Mouse (Mus musculus): ENCODE measurements around the gene Pafah1b3. TPM values are rescaled to one million over a fixed set of nuclear protein-coding genes. Genes with fewer than 3 reads are reported as not detected.

Pafah1b3 gene
- polyA plus RNA-seq, 1 experiment from 2014 or later: 198 TPM

DNA sequence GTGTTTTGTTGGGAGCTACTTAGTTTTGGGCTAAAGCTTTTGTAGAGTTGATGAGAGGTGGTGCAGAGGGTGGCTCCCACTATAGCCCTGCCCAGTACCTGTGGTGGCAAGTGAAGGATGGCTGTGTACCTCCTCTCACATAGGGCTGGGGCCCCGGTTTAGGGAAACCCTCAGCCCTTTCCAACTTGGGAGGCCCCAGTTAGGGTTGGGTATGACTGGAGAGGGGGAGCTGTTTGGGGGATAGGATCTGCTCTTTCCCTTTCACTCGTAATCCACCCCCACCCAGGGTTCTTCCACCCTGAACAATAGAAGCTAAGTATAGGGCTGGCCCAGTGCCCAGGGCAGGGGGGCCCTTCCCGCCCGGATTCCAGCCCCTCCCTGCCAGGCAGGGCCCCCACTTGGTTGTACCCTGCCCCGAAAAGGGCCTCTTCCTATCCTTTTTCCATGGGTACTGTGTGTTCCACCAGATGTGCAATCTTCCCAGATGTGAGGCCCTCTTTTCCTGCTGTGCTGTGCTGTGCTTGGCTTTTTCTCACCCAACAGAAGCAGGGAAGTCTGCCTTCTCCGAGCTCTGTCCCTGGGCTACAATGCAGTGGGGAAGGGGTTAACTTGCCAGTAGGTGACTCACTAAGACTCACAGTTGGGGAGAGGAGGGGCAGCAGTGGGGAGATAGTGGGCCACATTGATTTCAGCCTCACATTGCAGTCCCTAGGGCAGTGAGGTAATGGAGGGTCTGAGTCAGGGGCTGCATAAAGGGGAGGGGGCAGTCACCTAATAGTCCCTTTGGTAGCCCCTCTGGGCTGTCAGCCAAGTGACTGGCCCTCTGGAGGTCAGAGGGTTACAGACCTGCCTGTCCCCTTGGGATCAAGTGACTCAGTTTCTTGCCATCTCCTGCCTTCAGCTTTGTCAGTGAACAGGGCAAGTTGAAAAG lies 17.7 kb downstream of the Pafah1b3 start:
- DNase-seq (ENCODE audit: low spot score): peak; percentile 81
- peaks cover 8% of the 10 kb centered on the region for H3K36me3 ChIP-seq (ENCODE audit: control insufficient read depth, insufficient read depth, low read length)
- peaks cover 45% of the 10 kb centered on the region for H3K4me1 ChIP-seq (replicated peaks; ENCODE audit: control insufficient read depth, insufficient read depth, low read length)
- H3K27ac ChIP-seq (ENCODE audit: low read depth): peak overlapping the region; percentile 95
- peak; percentile 5 for ATAC-seq (replicated peaks; ENCODE audit: low FRiP score, low TSS enrichment, low read depth)
- no peaks in the 10 kb centered on the region for H3K9me3 ChIP-seq (ENCODE audit: control insufficient read depth, low read length)
- H3K27me3 ChIP-seq (replicated peaks; ENCODE audit: control insufficient read depth, insufficient read depth, low read length): no peaks in the 10 kb centered on the region
- under 1% methylated on average over 6 of the region's 6 CpGs for WGBS
- peak overlapping the region; percentile 71 for H3K9ac ChIP-seq (ENCODE audit: low read length)
- H3K4me2 ChIP-seq (ENCODE audit: low read length): peak overlapping the region; percentile 60
- peak overlapping the region; percentile 50 for H3K4me3 ChIP-seq (ENCODE audit: low read depth, low read length)

DNA sequence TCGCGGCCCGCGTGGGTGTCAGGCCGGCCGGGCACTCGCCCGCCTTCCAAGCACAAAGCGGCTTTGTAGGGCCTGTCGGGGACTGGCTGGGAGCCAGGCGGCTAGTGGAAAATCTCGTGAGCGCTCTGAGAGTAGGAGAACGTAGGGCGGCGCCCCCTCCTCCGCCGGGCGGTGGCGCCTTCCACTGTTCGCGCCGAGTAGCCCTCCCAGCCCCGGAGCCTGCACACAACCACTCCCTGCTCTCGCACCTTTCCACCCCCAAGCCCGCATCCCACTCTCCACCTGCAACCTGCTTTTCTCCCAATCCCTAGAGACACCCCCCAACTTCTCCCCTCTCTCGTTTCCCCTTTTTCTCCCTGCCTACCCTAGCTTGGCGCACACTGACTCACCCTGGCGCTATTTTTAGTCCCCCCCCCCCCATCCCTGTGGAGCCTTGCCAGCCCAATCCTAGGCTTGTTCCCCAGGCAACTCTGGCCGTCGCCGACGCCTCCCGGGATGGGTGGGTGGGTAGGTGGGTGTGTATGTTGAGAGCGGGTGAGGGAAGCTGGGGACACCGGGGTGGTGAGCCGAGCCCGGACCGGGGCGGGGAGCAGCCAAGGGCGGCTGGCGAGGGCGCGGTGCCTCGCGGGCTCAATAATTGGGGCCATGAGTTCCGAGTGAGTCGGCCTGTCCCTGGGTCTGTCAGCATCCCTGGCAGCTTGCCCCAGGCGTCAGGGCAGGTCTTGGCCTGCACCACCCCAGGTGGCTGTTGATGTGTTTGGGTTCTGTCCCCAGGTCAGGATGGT lies 18.5 kb downstream of the Pafah1b3 start:
- WGBS: under 1% methylated on average over 45 of the region's 49 CpGs
- ATAC-seq (replicated peaks; ENCODE audit: low FRiP score, low TSS enrichment, low read depth): peak; percentile 58
- peaks cover 44% of the 10 kb centered on the region for H3K4me1 ChIP-seq (replicated peaks; ENCODE audit: control insufficient read depth, insufficient read depth, low read length)

DNA sequence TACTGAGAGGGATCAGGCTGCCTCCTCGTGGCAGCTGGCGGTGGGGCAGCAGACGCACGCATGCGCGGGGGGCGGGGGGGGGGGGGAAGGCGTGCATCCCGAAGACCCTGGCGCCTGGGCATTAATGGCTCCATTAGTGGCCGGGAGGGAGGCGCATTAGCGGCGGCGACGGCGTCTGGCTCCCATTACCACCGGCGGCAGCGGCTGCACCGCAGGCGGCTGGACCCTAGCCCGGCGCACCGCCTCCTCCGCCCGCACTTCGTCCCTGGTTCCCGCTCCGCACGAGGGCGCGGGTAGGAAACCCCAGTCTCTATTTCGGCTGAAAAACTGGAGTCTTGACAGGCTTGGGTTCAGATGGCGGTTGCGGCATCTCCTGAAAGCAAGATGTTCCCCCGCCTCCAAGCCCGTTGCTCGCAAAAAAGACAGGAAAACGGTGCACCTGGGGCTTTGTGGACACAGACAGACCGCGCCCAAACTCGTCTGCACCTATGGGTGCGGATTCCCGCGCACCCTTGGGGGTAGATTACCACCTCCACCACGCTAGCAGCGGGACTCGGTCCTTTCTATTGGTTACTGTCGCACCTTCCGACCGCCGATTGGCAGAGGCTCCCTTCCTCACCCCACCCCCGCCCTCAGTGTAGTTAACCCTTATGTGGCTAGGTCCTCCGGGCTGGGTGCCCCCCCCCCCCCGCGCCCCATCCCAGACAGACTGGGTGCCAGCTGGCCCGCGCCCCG lies 19.3 kb downstream of the Pafah1b3 start:
- WGBS: under 1% methylated on average over 59 of the region's 60 CpGs
- ATAC-seq (replicated peaks; ENCODE audit: low FRiP score, low TSS enrichment, low read depth): peak; percentile 70
- Histone ChIP-seq H3K9ac (ENCODE audit: low read length) (peak overlapping the region; percentile 71), H3K27me3 (replicated peaks; ENCODE audit: control insufficient read depth, insufficient read depth, low read length) (no peaks in the 10 kb centered on the region), H3K4me2 (ENCODE audit: low read length) (peak overlapping the region; percentile 60), H3K9me3 (ENCODE audit: control insufficient read depth, low read length) (no peaks in the 10 kb centered on the region), H3K4me3 (ENCODE audit: low read depth, low read length) (peak overlapping the region; percentile 50), H3K36me3 (ENCODE audit: control insufficient read depth, insufficient read depth, low read length) (peaks cover 4% of the 10 kb centered on the region; the same call in 1 of the 2 replicates), H3K27ac (ENCODE audit: low read depth) (peak overlapping the region; percentile 95), H3K4me1 (replicated peaks; ENCODE audit: control insufficient read depth, insufficient read depth, low read length) (peaks cover 36% of the 10 kb centered on the region)
- DNase-seq (ENCODE audit: low spot score): peak; percentile 95

More for the DNA sequence above, 18.5 kb downstream of the Pafah1b3 start:
- Histone ChIP-seq H3K27ac (ENCODE audit: low read depth) (peak overlapping the region; percentile 95), H3K4me3 (ENCODE audit: low read depth, low read length) (peak overlapping the region; percentile 50), H3K36me3 (ENCODE audit: control insufficient read depth, insufficient read depth, low read length) (no peaks in the 10 kb centered on the region), H3K9ac (ENCODE audit: low read length) (peak overlapping the region; percentile 71), H3K9me3 (ENCODE audit: control insufficient read depth, low read length) (no peaks in the 10 kb centered on the region), H3K4me2 (ENCODE audit: low read length) (peak overlapping the region; percentile 60), H3K27me3 (replicated peaks; ENCODE audit: control insufficient read depth, insufficient read depth, low read length) (no peaks in the 10 kb centered on the region)
- DNase-seq (ENCODE audit: low spot score): no peak

DNA sequence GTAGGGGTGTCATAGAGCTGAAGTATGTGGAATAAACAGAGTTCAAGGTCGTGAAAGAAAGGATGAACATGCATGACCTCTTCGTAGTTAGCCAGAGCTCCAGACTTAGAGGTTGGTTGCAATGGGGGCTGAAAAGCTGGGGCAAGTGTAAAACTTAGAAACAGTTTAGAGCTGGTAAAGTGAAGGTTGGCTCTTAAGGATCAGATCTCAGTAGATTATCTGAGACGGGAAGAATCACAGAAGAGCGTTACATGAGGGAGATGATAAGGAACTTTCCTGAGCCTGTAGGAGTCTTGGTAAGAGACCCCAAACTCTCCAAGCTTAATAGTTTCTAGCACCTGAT lies 19.8 kb downstream of the Pafah1b3 start:
- peaks cover 31% of the 10 kb centered on the region for H3K4me1 ChIP-seq (replicated peaks; ENCODE audit: control insufficient read depth, insufficient read depth, low read length)
- no peaks in the 10 kb centered on the region for H3K27me3 ChIP-seq (replicated peaks; ENCODE audit: control insufficient read depth, insufficient read depth, low read length)
- DNase-seq (ENCODE audit: low spot score) (no peak), ATAC-seq (replicated peaks; ENCODE audit: low FRiP score, low TSS enrichment, low read depth) (no peak)
- H3K36me3 ChIP-seq (ENCODE audit: control insufficient read depth, insufficient read depth, low read length): peaks cover 9% of the 10 kb centered on the region; the same call in 1 of the 2 replicates
- peak overlapping the region; percentile 50 for H3K4me3 ChIP-seq (ENCODE audit: low read depth, low read length)
- 12% methylated on average over 4 of the region's 4 CpGs for WGBS
- H3K9ac ChIP-seq (ENCODE audit: low read length): peak overlapping the region; percentile 71
- no peaks in the 10 kb centered on the region for H3K9me3 ChIP-seq (ENCODE audit: control insufficient read depth, low read length)
- H3K27ac ChIP-seq (ENCODE audit: low read depth): peak overlapping the region; percentile 95
- H3K4me2 ChIP-seq (ENCODE audit: low read length): peak overlapping the region; percentile 60

DNA sequence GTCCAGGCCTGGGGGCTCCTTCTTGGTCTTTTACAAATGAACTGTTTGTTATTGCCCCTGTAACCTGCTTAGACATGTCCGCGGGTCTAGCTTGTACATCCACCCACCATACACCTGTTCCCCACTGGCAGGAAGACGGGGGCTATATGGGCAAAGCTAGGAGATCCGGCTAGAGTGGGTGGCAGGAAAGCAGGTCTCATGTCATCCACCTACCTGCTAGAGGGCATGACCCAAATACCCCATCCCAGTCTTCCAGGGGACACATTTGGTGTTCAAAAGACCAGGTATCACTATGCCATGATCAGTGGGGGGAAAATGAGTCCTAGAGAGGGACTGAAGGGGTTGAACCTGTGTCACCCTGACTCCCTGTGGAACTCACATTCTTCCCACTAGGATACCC lies 20.4 kb downstream of the Pafah1b3 start:
- WGBS: 90% methylated on average over 4 of the region's 4 CpGs
- H3K4me3 ChIP-seq (ENCODE audit: low read depth, low read length): no peak overlapping the region
- H3K36me3 ChIP-seq (ENCODE audit: control insufficient read depth, insufficient read depth, low read length): peaks cover 15% of the 10 kb centered on the region
- H3K27ac ChIP-seq (ENCODE audit: low read depth): peak overlapping the region; percentile 95; the same call in 1 of the 2 replicates
- DNase-seq (ENCODE audit: low spot score): no peak
- H3K27me3 ChIP-seq (replicated peaks; ENCODE audit: control insufficient read depth, insufficient read depth, low read length): no peaks in the 10 kb centered on the region
- no peak for ATAC-seq (replicated peaks; ENCODE audit: low FRiP score, low TSS enrichment, low read depth)
- no peaks in the 10 kb centered on the region for H3K9me3 ChIP-seq (ENCODE audit: control insufficient read depth, low read length)
- peak overlapping the region; percentile 71 for H3K9ac ChIP-seq (ENCODE audit: low read length)
- H3K4me2 ChIP-seq (ENCODE audit: low read length): peak overlapping the region; percentile 60
- peaks cover 30% of the 10 kb centered on the region for H3K4me1 ChIP-seq (replicated peaks; ENCODE audit: control insufficient read depth, insufficient read depth, low read length)

DNA sequence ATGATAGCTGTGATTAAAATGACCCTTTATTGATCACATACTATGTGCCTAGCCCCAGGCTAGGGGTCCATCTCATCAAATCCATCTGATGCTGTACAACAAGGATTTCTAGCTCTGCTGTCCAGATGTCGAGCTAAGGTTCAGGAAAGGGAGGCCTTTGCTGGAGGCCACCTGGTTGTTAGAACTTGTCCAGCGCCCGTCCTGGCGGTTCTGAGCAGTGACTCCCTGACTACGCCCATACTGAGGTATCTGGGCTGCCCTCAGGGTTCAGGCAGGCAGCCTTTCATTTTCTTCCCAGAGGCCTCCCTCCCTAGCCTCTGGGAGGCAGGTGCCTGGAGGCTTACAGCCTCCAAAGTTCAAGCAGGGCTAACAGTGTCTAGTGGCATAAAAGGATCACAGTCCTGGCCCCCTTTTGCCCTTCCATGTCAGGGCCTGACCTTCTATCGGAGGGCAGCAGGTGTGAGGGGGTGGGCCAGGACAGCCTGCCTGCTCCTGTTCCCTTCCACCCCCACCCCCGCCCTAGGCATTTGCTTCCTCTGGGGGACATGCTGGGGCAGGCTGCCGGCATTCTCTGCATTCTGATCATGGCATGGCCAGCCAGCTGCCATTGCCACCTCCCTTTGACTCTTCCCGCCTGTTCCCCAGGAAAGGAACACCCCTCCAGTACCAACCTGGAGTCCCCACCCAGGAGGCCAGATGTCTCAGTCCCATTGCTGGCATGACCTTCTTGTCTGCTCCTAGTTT lies 22.1 kb downstream of the Pafah1b3 start:
- no peak for DNase-seq (ENCODE audit: low spot score)
- Histone ChIP-seq H3K9ac (ENCODE audit: low read length) (no peak overlapping the region), H3K9me3 (ENCODE audit: control insufficient read depth, low read length) (no peaks in the 10 kb centered on the region), H3K4me3 (ENCODE audit: low read depth, low read length) (no peak overlapping the region), H3K27me3 (replicated peaks; ENCODE audit: control insufficient read depth, insufficient read depth, low read length) (no peaks in the 10 kb centered on the region), H3K4me2 (ENCODE audit: low read length) (no peak overlapping the region), H3K4me1 (replicated peaks; ENCODE audit: control insufficient read depth, insufficient read depth, low read length) (peaks cover 20% of the 10 kb centered on the region), H3K27ac (ENCODE audit: low read depth) (no peak overlapping the region), H3K36me3 (ENCODE audit: control insufficient read depth, insufficient read depth, low read length) (peaks cover 29% of the 10 kb centered on the region)
- no peak for ATAC-seq (replicated peaks; ENCODE audit: low FRiP score, low TSS enrichment, low read depth)
- WGBS: 57% methylated on average over 9 of the region's 9 CpGs

DNA sequence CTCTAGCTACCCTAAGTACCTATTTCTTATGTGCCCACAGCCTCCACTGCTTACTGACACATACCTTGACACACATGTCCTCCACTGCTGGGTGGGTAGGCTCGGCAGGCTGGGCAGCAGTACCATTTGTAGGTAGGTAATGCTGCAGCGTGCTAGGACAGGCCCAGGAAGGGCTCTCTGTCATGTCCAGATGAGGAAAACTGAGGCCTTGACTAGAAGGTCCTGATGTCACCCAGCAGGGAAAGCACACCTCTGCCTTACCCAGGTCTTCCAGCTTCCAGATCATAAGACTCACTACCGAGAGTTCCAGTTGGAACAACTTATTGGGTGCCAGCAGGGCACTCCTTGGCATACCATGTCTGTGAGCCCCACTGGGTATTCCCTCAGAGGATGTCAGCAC lies 22.8 kb downstream of the Pafah1b3 start:
- Histone ChIP-seq H3K4me3 (ENCODE audit: low read depth, low read length) (no peak overlapping the region), H3K27me3 (replicated peaks; ENCODE audit: control insufficient read depth, insufficient read depth, low read length) (no peaks in the 10 kb centered on the region), H3K4me1 (replicated peaks; ENCODE audit: control insufficient read depth, insufficient read depth, low read length) (peaks cover 14% of the 10 kb centered on the region), H3K9ac (ENCODE audit: low read length) (no peak overlapping the region), H3K4me2 (ENCODE audit: low read length) (no peak overlapping the region), H3K36me3 (ENCODE audit: control insufficient read depth, insufficient read depth, low read length) (peaks cover 29% of the 10 kb centered on the region), H3K27ac (ENCODE audit: low read depth) (no peak overlapping the region), H3K9me3 (ENCODE audit: control insufficient read depth, low read length) (no peaks in the 10 kb centered on the region)
- ATAC-seq (replicated peaks; ENCODE audit: low FRiP score, low TSS enrichment, low read depth) (no peak), DNase-seq (ENCODE audit: low spot score) (no peak)
- WGBS: 86% methylated on average over 3 of the region's 3 CpGs

DNA sequence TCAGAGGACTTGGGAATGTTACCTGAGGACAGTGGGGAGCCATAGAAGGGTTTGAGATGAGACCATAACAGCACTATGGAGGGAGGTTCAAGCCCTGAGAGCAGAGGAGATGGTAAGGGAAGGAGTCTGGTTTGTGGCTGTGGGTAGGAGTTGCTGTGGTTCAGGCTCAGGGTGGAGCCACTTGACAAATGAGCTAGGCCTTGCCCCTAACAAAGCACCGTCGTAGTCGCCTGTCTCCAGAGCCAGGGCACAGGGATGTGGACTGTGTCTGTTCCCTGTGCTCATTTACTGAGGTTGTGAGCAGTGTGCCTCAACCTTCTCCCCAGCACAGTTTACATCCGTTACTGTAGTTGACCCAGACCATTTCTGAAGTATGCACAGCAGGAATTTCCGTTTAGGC lies 23.2 kb downstream of the Pafah1b3 start:
- H3K4me2 ChIP-seq (ENCODE audit: low read length): no peak overlapping the region
- ATAC-seq (replicated peaks; ENCODE audit: low FRiP score, low TSS enrichment, low read depth) (no peak), DNase-seq (ENCODE audit: low spot score) (no peak)
- H3K9me3 ChIP-seq (ENCODE audit: control insufficient read depth, low read length): no peaks in the 10 kb centered on the region
- no peak overlapping the region for H3K4me3 ChIP-seq (ENCODE audit: low read depth, low read length)
- peaks cover 18% of the 10 kb centered on the region for H3K4me1 ChIP-seq (replicated peaks; ENCODE audit: control insufficient read depth, insufficient read depth, low read length)
- H3K27me3 ChIP-seq (replicated peaks; ENCODE audit: control insufficient read depth, insufficient read depth, low read length): no peaks in the 10 kb centered on the region
- no peak overlapping the region for H3K27ac ChIP-seq (ENCODE audit: low read depth)
- H3K36me3 ChIP-seq (ENCODE audit: control insufficient read depth, insufficient read depth, low read length): peaks cover 29% of the 10 kb centered on the region
- 37% methylated on average over 5 of the region's 5 CpGs for WGBS
- H3K9ac ChIP-seq (ENCODE audit: low read length): no peak overlapping the region
